ENCODE assay signal across 8 mouse cellular contexts in genomic region chr13:42818378-42818777, GRCm38 (mm10).
DNase-seq lines count a peak whose midpoint lies in the region; ATAC-seq and TF ChIP-seq lines count a peak whose summit lies in the region.

No protein-coding gene starts in this region.

- H3K27me3 ChIP-seq in forebrain, embryonic 11.5 days (ENCODE audit: control insufficient read depth, insufficient read depth, low read length): no peaks in the 10 kb centered on the region
- 0 out of 2 replicates have a peak, but pooled peaks cover 10% of the 10 kb centered on the region for H3K27me3 ChIP-seq in forebrain, embryonic 12.5 days
- H3K27me3 ChIP-seq in hindbrain, postnatal 0 days (ENCODE audit: insufficient read depth, low read length): no peaks in the 10 kb centered on the region
- H3K27me3 ChIP-seq in megakaryocyte, embryonic 14.5 days (replicated peaks): peaks cover 4% of the 10 kb centered on the region
- no peaks in the 10 kb centered on the region for H3K27me3 ChIP-seq in thymus, adult 2 months (ENCODE audit: control insufficient read depth, insufficient read depth, low read length)

- ATAC-seq in forebrain, embryonic 11.5 days (replicated peaks; ENCODE audit: low FRiP score): no peak
- no peak for ATAC-seq in forebrain, embryonic 12.5 days (ENCODE audit: low FRiP score)
- ATAC-seq in hindbrain, postnatal 0 days: no peak

- WGBS in forebrain, embryonic 11.5 days: 47% methylated on average over 10 of the region's 10 CpGs
- WGBS in forebrain, embryonic 12.5 days: 65% methylated on average over 10 of the region's 10 CpGs
- 51% methylated on average over 10 of the region's 10 CpGs for WGBS in hindbrain, postnatal 0 days
- 51% methylated on average over 10 of the region's 10 CpGs for WGBS in thymus, adult 2 months

- H3K36me3 ChIP-seq in forebrain, embryonic 11.5 days (ENCODE audit: control insufficient read depth, insufficient read depth, low read length): no peaks in the 10 kb centered on the region
- no peaks in the 10 kb centered on the region for H3K36me3 ChIP-seq in forebrain, embryonic 12.5 days (replicated peaks)
- H3K36me3 ChIP-seq in hindbrain, postnatal 0 days (ENCODE audit: insufficient read depth, low read length): no peaks in the 10 kb centered on the region
- H3K36me3 ChIP-seq in megakaryocyte, embryonic 14.5 days (replicated peaks; ENCODE audit: low read length): no peaks in the 10 kb centered on the region
- no peaks in the 10 kb centered on the region for H3K36me3 ChIP-seq in thymus, adult 2 months (ENCODE audit: control insufficient read depth, insufficient read depth, low read length)

- peak; percentile 85 for DNase-seq in forebrain, embryonic 11.5 days (ENCODE audit: low spot score)
- DNase-seq in right cerebral cortex, postnatal 14 days: peak; percentile 69
- no peak for DNase-seq in right cerebral cortex, adult 18-20 months
- peak; percentile 66 to 80 for DNase-seq in cerebellum, postnatal 25 days
- peak; percentile 58 for DNase-seq in hindbrain, postnatal 0 days (ENCODE audit: low spot score)
- peak; percentile 56 for DNase-seq in thymus, adult 2 months

- TF ChIP-seq POLR2A in thymus, adult 2 months (IDR thresholded peaks at IDR 0.05; ENCODE audit: control insufficient read depth, extremely low read depth, insufficient read depth, low read length, poor library complexity): no peak

- no peak overlapping the region for H3K9ac ChIP-seq in forebrain, embryonic 11.5 days (ENCODE audit: low read length)
- no peak overlapping the region for H3K9ac ChIP-seq in forebrain, embryonic 12.5 days
- no peak overlapping the region for H3K9ac ChIP-seq in hindbrain, postnatal 0 days (replicated peaks; ENCODE audit: low read length)

- H3K4me2 ChIP-seq in forebrain, embryonic 11.5 days (ENCODE audit: low read depth, low read length, severe bottlenecking): no peak overlapping the region
- no peak overlapping the region for H3K4me2 ChIP-seq in forebrain, embryonic 12.5 days
- no peak overlapping the region for H3K4me2 ChIP-seq in hindbrain, postnatal 0 days (ENCODE audit: low read depth, low read length)

- peak; percentile 75 for TF ChIP-seq CTCF in hindbrain, postnatal 0 days (IDR thresholded peaks at IDR 0.05; ENCODE audit: low read depth)
- peak; percentile 87 for TF ChIP-seq CTCF in thymus, adult 2 months (IDR thresholded peaks at IDR 0.05; ENCODE audit: borderline replicate concordance, control insufficient read depth, extremely low read depth, insufficient read depth, low read length, poor library complexity)

- no peaks in the 10 kb centered on the region for H3K9me3 ChIP-seq in forebrain, embryonic 11.5 days (ENCODE audit: control insufficient read depth, low read length)
- 0 out of 2 replicates have a peak, but pooled peaks cover 6% of the 10 kb centered on the region for H3K9me3 ChIP-seq in forebrain, embryonic 12.5 days
- no peaks in the 10 kb centered on the region for H3K9me3 ChIP-seq in hindbrain, postnatal 0 days (ENCODE audit: low read length)
- peaks cover 16% of the 10 kb centered on the region for H3K9me3 ChIP-seq in megakaryocyte, embryonic 14.5 days

- no peak overlapping the region for H3K27ac ChIP-seq in forebrain, embryonic 11.5 days (ENCODE audit: low read depth, low read length)
- no peak overlapping the region for H3K27ac ChIP-seq in forebrain, embryonic 12.5 days
- no peak overlapping the region for H3K27ac ChIP-seq in hindbrain, postnatal 0 days
- no peak overlapping the region for H3K27ac ChIP-seq in thymus, adult 2 months (ENCODE audit: control insufficient read depth, insufficient read depth, low read length)

- H3K4me3 ChIP-seq in forebrain, embryonic 11.5 days (ENCODE audit: low read depth, low read length): no peak overlapping the region
- H3K4me3 ChIP-seq in forebrain, embryonic 12.5 days (replicated peaks): no peak overlapping the region
- no peak overlapping the region for H3K4me3 ChIP-seq in hindbrain, postnatal 0 days (ENCODE audit: low read length)
- H3K4me3 ChIP-seq in megakaryocyte, embryonic 14.5 days (replicated peaks): peak overlapping the region; percentile 56
- no peak overlapping the region for H3K4me3 ChIP-seq in thymus, adult 2 months (ENCODE audit: control insufficient read depth, insufficient read depth, low read length)

- peaks cover 2% of the 10 kb centered on the region; the same call in 1 of the 2 replicates for H3K4me1 ChIP-seq in forebrain, embryonic 11.5 days (replicated peaks; ENCODE audit: control insufficient read depth, insufficient read depth, low read length)
- peaks cover 12% of the 10 kb centered on the region; the same call in 1 of the 2 replicates for H3K4me1 ChIP-seq in forebrain, embryonic 12.5 days
- no peaks in the 10 kb centered on the region for H3K4me1 ChIP-seq in hindbrain, postnatal 0 days (ENCODE audit: insufficient read depth, low read length)
- H3K4me1 ChIP-seq in megakaryocyte, embryonic 14.5 days: no peaks in the 10 kb centered on the region
- H3K4me1 ChIP-seq in thymus, adult 2 months (replicated peaks; ENCODE audit: control insufficient read depth, insufficient read depth, low read length): no peaks in the 10 kb centered on the region
